In the genomic region with DNA sequence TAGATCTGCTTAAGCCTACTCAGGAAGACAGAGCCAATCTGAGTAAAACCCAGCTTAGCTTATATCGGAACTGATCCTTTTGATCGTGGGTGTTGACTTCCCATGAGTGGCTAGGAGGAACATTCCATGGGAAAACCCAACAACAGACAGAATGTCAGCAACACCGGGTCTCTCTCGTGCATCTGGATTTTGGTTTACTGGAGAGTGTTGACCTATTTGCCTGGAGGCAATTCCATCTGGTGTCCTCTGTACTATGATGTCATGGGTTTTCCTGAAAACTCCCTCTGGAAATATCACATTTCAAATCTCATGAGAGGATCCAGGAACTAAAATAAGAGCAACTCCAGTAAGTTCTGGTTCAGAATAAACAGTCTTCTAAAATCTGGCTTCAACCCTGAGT, we compare ENCODE assay signal across 15 mouse cellular contexts.
DNase-seq lines count a peak whose midpoint lies in the region; ATAC-seq and TF ChIP-seq lines count a peak whose summit lies in the region.
"Had no signal": no experiment of that assay in that cellular context is flagged by ENCODE, and none has a peak within 500 bp of the region (broad histone marks: within the 10 kb centered on the region; RNA-seq: fewer than 3 reads in every experiment).

No protein-coding gene starts in this region.

- 76% methylated on average over 4 of the region's 4 CpGs for WGBS in heart, embryonic 10.5 days
- 67% methylated on average over 4 of the region's 4 CpGs for WGBS in lung, postnatal 0 days
- 34% methylated on average over 4 of the region's 4 CpGs for WGBS in lung, adult 2 months
- 66% methylated on average over 4 of the region's 4 CpGs for WGBS in heart, embryonic 15.5 days
- 84% methylated on average over 4 of the region's 4 CpGs for WGBS in midbrain, embryonic 13.5 days

- DNase-seq in heart, adult 11 months = peak; percentile 97
- DNase-seq in heart, embryonic 10.5 days (ENCODE audit: low spot score) = no peak
- DNase-seq in lung, postnatal 0 days (ENCODE audit: low spot score) = peak; percentile 21
- DNase-seq in lung, adult 2 months = no peak
- DNase-seq in cerebellum, postnatal 10 days = no peak
- DNase-seq: cerebellum, adult 2 months; kidney, postnatal 10 days; spleen, adult 18-20 months had no signal

- H3ac ChIP-seq in myocyte (ENCODE audit: control insufficient read depth, insufficient read length) = no peak overlapping the region

- H3K36me3 ChIP-seq in heart, embryonic 10.5 days = no peaks in the 10 kb centered on the region
- no peaks in the 10 kb centered on the region for H3K36me3 ChIP-seq in lung, postnatal 0 days (ENCODE audit: insufficient read depth, low read length)
- H3K36me3 ChIP-seq in heart, embryonic 15.5 days = no peaks in the 10 kb centered on the region
- H3K36me3 ChIP-seq in myocyte (ENCODE audit: control insufficient read depth, insufficient read depth) = no peaks in the 10 kb centered on the region
- H3K36me3 ChIP-seq in midbrain, embryonic 13.5 days = no peaks in the 10 kb centered on the region
- H3K36me3 ChIP-seq: embryonic facial prominence, embryonic 15.5 days; forebrain, embryonic 15.5 days; G1E; limb, embryonic 15.5 days had no signal

- peak; percentile 47; the same call in 1 of the 2 replicates for ATAC-seq in lung, postnatal 0 days
- ATAC-seq in heart, embryonic 15.5 days (replicated peaks; ENCODE audit: insufficient number of reproducible peaks, insufficient read depth, low FRiP score, low read depth) = 0 out of 2 replicates have a peak, but pooled peaks have one; percentile 27
- no peak for ATAC-seq in midbrain, embryonic 13.5 days
- ATAC-seq: forebrain, embryonic 15.5 days had no signal

- H3K27me3 ChIP-seq in heart, embryonic 10.5 days (ENCODE audit: insufficient read depth, poor library complexity, severe bottlenecking) = no peaks in the 10 kb centered on the region
- no peaks in the 10 kb centered on the region for H3K27me3 ChIP-seq in lung, postnatal 0 days (replicated peaks; ENCODE audit: insufficient read depth, low read length)
- H3K27me3 ChIP-seq in heart, embryonic 15.5 days = no peaks in the 10 kb centered on the region
- H3K27me3 ChIP-seq in myocyte (ENCODE audit: control insufficient read depth, insufficient read depth, insufficient read length) = no peaks in the 10 kb centered on the region
- H3K27me3 ChIP-seq in midbrain, embryonic 13.5 days = no peaks in the 10 kb centered on the region
- H3K27me3 ChIP-seq: embryonic facial prominence, embryonic 15.5 days; forebrain, embryonic 15.5 days; limb, embryonic 15.5 days had no signal

- H3K9me3 ChIP-seq in heart, embryonic 10.5 days = no peaks in the 10 kb centered on the region
- no peaks in the 10 kb centered on the region for H3K9me3 ChIP-seq in lung, postnatal 0 days (ENCODE audit: low read length)
- H3K9me3 ChIP-seq in heart, embryonic 15.5 days (replicated peaks) = no peaks in the 10 kb centered on the region
- H3K9me3 ChIP-seq in midbrain, embryonic 13.5 days = no peaks in the 10 kb centered on the region
- H3K9me3 ChIP-seq: embryonic facial prominence, embryonic 15.5 days; forebrain, embryonic 15.5 days; G1E; limb, embryonic 15.5 days had no signal

- no peak for TF ChIP-seq CTCF in lung, postnatal 0 days (IDR thresholded peaks at IDR 0.05)
- no peak for TF ChIP-seq CTCF in lung, adult 2 months (IDR thresholded peaks at IDR 0.05; ENCODE audit: insufficient read depth, low read length)

- no peak overlapping the region for H3K4me2 ChIP-seq in lung, postnatal 0 days (replicated peaks; ENCODE audit: low read depth, low read length)
- no peak overlapping the region for H3K4me2 ChIP-seq in heart, embryonic 15.5 days
- peak overlapping the region; percentile 3 for H3K4me2 ChIP-seq in myocyte (ENCODE audit: low read depth)
- H3K4me2 ChIP-seq in midbrain, embryonic 13.5 days (replicated peaks) = no peak overlapping the region
- H3K4me2 ChIP-seq: embryonic facial prominence, embryonic 15.5 days; forebrain, embryonic 15.5 days; limb, embryonic 15.5 days had no signal

- no peaks in the 10 kb centered on the region for H3K79me2 ChIP-seq in myocyte (ENCODE audit: control insufficient read depth, insufficient read depth)

- H3K9ac ChIP-seq in lung, postnatal 0 days (replicated peaks; ENCODE audit: low read depth) = no peak overlapping the region
- no peak overlapping the region for H3K9ac ChIP-seq in heart, embryonic 15.5 days
- no peak overlapping the region for H3K9ac ChIP-seq in midbrain, embryonic 13.5 days (replicated peaks)
- H3K9ac ChIP-seq: embryonic facial prominence, embryonic 15.5 days; forebrain, embryonic 15.5 days; limb, embryonic 15.5 days had no signal

- H3K27ac ChIP-seq in heart, embryonic 10.5 days = no peak overlapping the region
- no peak overlapping the region for H3K27ac ChIP-seq in lung, postnatal 0 days (ENCODE audit: low read length)
- H3K27ac ChIP-seq in heart, embryonic 15.5 days = no peak overlapping the region
- H3K27ac ChIP-seq in midbrain, embryonic 13.5 days = no peak overlapping the region
- H3K27ac ChIP-seq: embryonic facial prominence, embryonic 15.5 days; forebrain, embryonic 15.5 days; limb, embryonic 15.5 days had no signal

- H3K4me1 ChIP-seq in heart, embryonic 10.5 days = no peaks in the 10 kb centered on the region
- no peaks in the 10 kb centered on the region for H3K4me1 ChIP-seq in lung, postnatal 0 days (ENCODE audit: insufficient read depth, low read depth, low read length)
- no peaks in the 10 kb centered on the region; the same call in 1 of the 2 replicates for H3K4me1 ChIP-seq in lung, adult 2 months (ENCODE audit: control insufficient read depth, insufficient read depth, low read length)
- no peaks in the 10 kb centered on the region for H3K4me1 ChIP-seq in heart, embryonic 15.5 days (replicated peaks)
- peaks cover 8% of the 10 kb centered on the region for H3K4me1 ChIP-seq in midbrain, embryonic 13.5 days (replicated peaks)
- H3K4me1 ChIP-seq: embryonic facial prominence, embryonic 15.5 days; limb, embryonic 15.5 days had no signal

- TF ChIP-seq POLR2A in lung, adult 2 months (IDR thresholded peaks at IDR 0.05; ENCODE audit: borderline replicate concordance, extremely low read depth, low read depth, low read length) = no peak
- TF ChIP-seq POLR2A in myocyte (IDR thresholded peaks at IDR 0.05; ENCODE audit: insufficient read length, low read depth) = no peak

- no peak overlapping the region for H3K4me3 ChIP-seq in heart, embryonic 10.5 days
- H3K4me3 ChIP-seq in lung, postnatal 0 days (ENCODE audit: low read depth, low read length) = no peak overlapping the region
- no peak overlapping the region for H3K4me3 ChIP-seq in lung, adult 2 months (replicated peaks; ENCODE audit: extremely low read depth, low read depth, low read length)
- H3K4me3 ChIP-seq in heart, embryonic 15.5 days = no peak overlapping the region
- H3K4me3 ChIP-seq in myocyte = no peak overlapping the region
- H3K4me3 ChIP-seq in midbrain, embryonic 13.5 days (replicated peaks) = no peak overlapping the region
- H3K4me3 ChIP-seq: embryonic facial prominence, embryonic 15.5 days; forebrain, embryonic 15.5 days; limb, embryonic 15.5 days had no signal

- no peak for TF ChIP-seq EP300 in lung, postnatal 0 days (IDR thresholded peaks at IDR 0.05)

TF ChIP-seq in myocyte, 11 proteins besides CTCF, POLR2A, EP300 and RAD21:
- no peak for TF ChIP-seq CEBPB (IDR thresholded peaks at IDR 0.05; ENCODE audit: insufficient read depth, poor library complexity, severe bottlenecking)
- no peak for TF ChIP-seq TCF3 (IDR thresholded peaks at IDR 0.05; ENCODE audit: insufficient read length, low read depth)

Comparison
In these comparisons a context has a peak if more than half of its experiments do, and no peak if none do; other contexts are left out.
1. DNase-seq: peak in heart, adult 11 months (single experiment) and lung, postnatal 0 days (single experiment); none in heart, embryonic 10.5 days (single experiment), lung, adult 2 months (single experiment) and cerebellum, postnatal 10 days (0 of 2).